Mouse (Mus musculus) lung, adult 2 months (tissue): ENCODE data around the gene Gata5. TPM values are rescaled to one million over a fixed set of nuclear protein-coding genes. Genes with fewer than 3 reads are reported as not detected.

ENCODE experiments used
- DNase-seq: peaks from one replicate; pipeline ENCODE4 v3.0.0; 2022
- H3K4me1 ChIP-seq: fragments of 200-500 bp; 2 replicates; pipeline ENCODE4 v1.6.1; 2011; ENCODE audit warnings: low read length; ENCODE audit not compliant: control insufficient read depth, insufficient read depth
- H3K4me3 ChIP-seq: fragments of 200-500 bp; replicated peaks from 2 replicates; pipeline ENCODE3; 2011; ENCODE audit warnings: low read depth, mild to moderate bottlenecking, control low read depth, low read length; ENCODE audit errors: extremely low read depth
- CTCF ChIP-seq: fragments of 200-500 bp; IDR thresholded peaks from 2 replicates; pipeline ENCODE4 v1.5.1; 2011; ENCODE audit warnings: mild to moderate bottlenecking, low read length, control low read depth; ENCODE audit not compliant: insufficient read depth
- POLR2A ChIP-seq: fragments of 200-500 bp; IDR thresholded peaks from 2 replicates; pipeline ENCODE4 v1.6.1; 2011; ENCODE audit warnings: low read depth, mild to moderate bottlenecking, control low read depth, low read length, borderline replicate concordance; ENCODE audit errors: extremely low read depth
- WGBS: fragments of 180-500 bp; shearing (Covaris S2); methylation state at CpG from one replicate; pipeline ENCODE4 v1.1.7; 2018; 5-methylcytosine and 5-hydroxymethylcytosine counted together
- polyA plus RNA-seq: library from polyadenylated mRNA; depleted of rRNA; stranded (reverse); fragments of >200 nt; gene quantifications from 2 replicates; pipeline ENCODE4 v1.2.3, GENCODE M21; 2012

The Gata5 gene
- polyA plus RNA-seq, 1 experiment: 5.4 TPM

GRCm38 (mm10) chr2:180292906-180293305, 41.6 kb downstream of the Gata5 start:
- WGBS: 68% methylated on average over 8 of the region's 8 CpGs
- no peak for DNase-seq

GRCm38 (mm10) chr2:180292026-180292425, 42.5 kb downstream of the Gata5 start:
- 42% methylated on average over 4 of the region's 4 CpGs for WGBS
- no peak for DNase-seq
- TF ChIP-seq POLR2A (no peak), CTCF (no peak)
- no peak overlapping the region for H3K4me3 ChIP-seq
- H3K4me1 ChIP-seq: no peaks in the 10 kb centered on the region; the same call in 1 of the 2 replicates

More at GRCm38 (mm10) chr2:180292906-180293305, 41.6 kb downstream of the Gata5 start:
- H3K4me1 ChIP-seq: no peaks in the 10 kb centered on the region; the same call in 1 of the 2 replicates
- no peak for TF ChIP-seq POLR2A
- TF ChIP-seq CTCF: no peak
- H3K4me3 ChIP-seq: no peak overlapping the region

- Histone ChIP-seq H3K4me3 (no peak overlapping the region), H3K4me1 (no peaks in the 10 kb centered on the region; the same call in 1 of the 2 replicates)
- TF ChIP-seq POLR2A (no peak), CTCF (no peak)
- 58% methylated on average over 5 of the region's 5 CpGs for WGBS
- no peak for DNase-seq
Observed at GRCm38 (mm10) chr2:180291566-180291965, 42.9 kb downstream of the Gata5 start.

GRCm38 (mm10) chr2:180290503-180290902, 44.0 kb downstream of the Gata5 start:
- TF ChIP-seq POLR2A (no peak), CTCF (no peak)
- no peaks in the 10 kb centered on the region; the same call in 1 of the 2 replicates for H3K4me1 ChIP-seq
- WGBS: 50% methylated on average over 6 of the region's 6 CpGs

GRCm38 (mm10) chr2:180289440-180290108, 44.9 kb downstream of the Gata5 start, which contains the start of gene Rbbp8nl:
Gene Rbbp8nl (minus strand): TSS chr2:180289879.
- Histone ChIP-seq H3K4me3 (no peak within 1 kb of the TSS), H3K4me1 (no peaks in the 10 kb centered on the region; the same call in 1 of the 2 replicates)
- DNase-seq: peak; percentile 77
- WGBS: 50% methylated on average over 16 of the region's 16 CpGs
- TF ChIP-seq CTCF: no peak
- TF ChIP-seq POLR2A: no peak

More at GRCm38 (mm10) chr2:180290503-180290902, 44.0 kb downstream of the Gata5 start:
- H3K4me3 ChIP-seq: no peak overlapping the region
- no peak for DNase-seq

- TF ChIP-seq CTCF: no peak
- TF ChIP-seq POLR2A: no peak
- 66% methylated on average over 11 of the region's 11 CpGs for WGBS
- Histone ChIP-seq H3K4me3 (no peak overlapping the region), H3K4me1 (no peaks in the 10 kb centered on the region; the same call in 1 of the 2 replicates)
- DNase-seq: no peak
Observed at GRCm38 (mm10) chr2:180288966-180289365, 45.5 kb downstream of the Gata5 start.

GRCm38 (mm10) chr2:180279321-180279720, 55.2 kb downstream of the Gata5 start:
- H3K4me1 ChIP-seq: peaks cover 11% of the 10 kb centered on the region
- TF ChIP-seq POLR2A: no peak
- no peak for TF ChIP-seq CTCF
- H3K4me3 ChIP-seq: no peak overlapping the region
- 86% methylated on average over 8 of the region's 8 CpGs for WGBS
- no peak for DNase-seq

GRCm38 (mm10) chr2:180277773-180278320, 56.7 kb downstream of the Gata5 start:
- H3K4me1 ChIP-seq: peaks cover 14% of the 10 kb centered on the region
- WGBS: 75% methylated on average over 8 of the region's 8 CpGs
- no peak overlapping the region for H3K4me3 ChIP-seq
- no peak for DNase-seq
- TF ChIP-seq POLR2A: no peak
- TF ChIP-seq CTCF: no peak

GRCm38 (mm10) chr2:180276851-180277259, 57.6 kb downstream of the Gata5 start:
- WGBS: 27% methylated on average over 8 of the region's 8 CpGs
- peak; percentile 28 for DNase-seq
- TF ChIP-seq CTCF (no peak), POLR2A (no peak)

More at GRCm38 (mm10) chr2:180276851-180277259, 57.6 kb downstream of the Gata5 start:
- Histone ChIP-seq H3K4me1 (peaks cover 22% of the 10 kb centered on the region), H3K4me3 (no peak overlapping the region)
